Mouse (Mus musculus) olfactory bulb, adult 2 months (tissue): ENCODE results near the gene Bcas3.

ENCODE experiments used
- CTCF ChIP-seq: fragments of 200-500 bp; IDR thresholded peaks from 2 replicates; pipeline ENCODE4 v1.5.1; 2012; ENCODE audit warnings: low read depth, mild to moderate bottlenecking, low read length, moderate library complexity; ENCODE audit not compliant: insufficient read depth
- POLR2A ChIP-seq: fragments of 200-500 bp; IDR thresholded peaks from 2 replicates; pipeline ENCODE4 v1.6.1; 2012; ENCODE audit warnings: mild to moderate bottlenecking, low read depth, low read length, moderate library complexity; ENCODE audit not compliant: insufficient read depth

DNA sequence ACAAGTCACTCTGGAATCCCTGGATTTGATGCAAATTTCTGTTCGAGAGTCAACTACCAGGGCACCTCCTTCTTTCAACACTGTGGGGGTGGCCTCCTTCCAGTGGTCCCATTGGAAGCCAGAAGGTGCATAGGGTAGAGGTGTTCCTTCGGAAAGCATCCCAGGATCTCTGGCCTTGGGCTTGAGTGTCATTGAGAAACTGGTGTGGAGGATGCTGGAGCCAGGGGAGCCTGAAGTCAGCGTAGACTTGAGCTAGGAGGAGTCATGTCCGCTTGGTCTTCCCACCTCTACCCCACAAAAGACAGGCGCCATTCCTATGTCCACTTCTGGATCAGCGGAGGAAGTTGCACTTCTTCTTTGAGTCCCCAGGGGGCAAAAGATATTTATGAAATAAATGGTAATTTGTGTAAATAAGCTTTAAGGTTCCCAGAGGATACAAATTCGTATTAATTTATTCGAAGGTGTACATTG lies 488.3 kb downstream of the Bcas3 start:
- TF ChIP-seq CTCF (no peak), POLR2A (no peak)
